Mouse (Mus musculus): ENCODE data around the gene Atrip. TPM values are rescaled to one million over a fixed set of nuclear protein-coding genes. Genes with fewer than 3 reads are reported as not detected.

Atrip gene
- polyA plus RNA-seq (2015; fragmentation: Nextera tagmentation; extraction: Ambion mirVana) = 15.6 and 17.3 TPM in 2 replicates

DNA sequence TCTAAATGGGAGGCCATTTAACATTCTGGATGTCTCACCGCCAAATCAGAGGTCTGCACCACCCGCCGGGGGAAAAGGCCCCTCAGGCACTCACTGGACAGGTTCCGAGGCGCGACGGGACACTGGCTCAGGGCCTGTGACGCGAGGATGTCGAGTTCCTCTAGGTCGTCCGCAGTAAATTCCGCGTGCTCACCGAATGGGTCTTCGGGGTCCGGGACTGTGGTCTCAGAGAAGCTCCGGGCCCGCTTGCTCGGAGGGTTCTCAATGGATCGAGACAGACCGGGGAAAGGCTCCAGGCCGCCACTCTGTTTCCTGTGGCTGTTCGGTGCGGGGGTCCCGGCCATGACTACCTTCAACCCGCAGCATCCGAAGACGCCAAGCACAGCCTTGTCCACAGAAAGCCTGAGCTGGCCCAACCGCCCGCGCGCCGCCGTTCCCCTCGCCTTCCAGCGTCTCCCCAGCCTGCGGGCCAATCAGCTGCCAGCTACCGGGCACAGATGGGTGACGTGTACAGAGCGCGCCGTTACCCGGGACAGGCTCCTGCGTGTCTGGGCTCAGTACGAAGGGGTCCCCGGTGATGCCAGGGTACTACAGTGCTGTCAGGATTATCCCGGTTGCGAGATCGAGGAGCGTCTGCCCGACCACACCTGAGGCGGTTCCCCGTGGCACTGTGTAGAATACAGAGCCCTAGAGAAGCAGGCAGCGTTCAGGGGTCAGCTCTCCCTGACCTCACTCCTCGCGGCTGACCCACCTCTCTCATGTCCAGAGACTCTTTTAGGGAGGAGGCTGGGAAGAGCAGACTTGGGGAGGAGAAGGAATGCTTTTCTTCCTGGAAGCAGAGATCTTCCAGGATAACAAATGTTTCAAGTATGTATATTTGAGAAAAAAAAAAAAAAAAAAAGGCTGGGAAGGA is at the start of gene Atrip:
TSS of gene Atrip (minus strand) at position 464 of the 913 bp plus-strand sequence.
- peaks cover 14% of the 10 kb centered on the region for H3K4me1 ChIP-seq (ENCODE audit: control insufficient read depth, insufficient read depth, low read length)
- peak within 1 kb of the TSS; percentile 96 for H3K9ac ChIP-seq (ENCODE audit: low read length)
- peak; percentile 97 for ATAC-seq (replicated peaks; ENCODE audit: extremely low read depth, insufficient read depth, low FRiP score)
- H3K27ac ChIP-seq (ENCODE audit: low read length) = peak within 1 kb of the TSS; percentile 72
- no peaks in the 10 kb centered on the region for H3K9me3 ChIP-seq (replicated peaks; ENCODE audit: control insufficient read depth, low read length)
- H3K36me3 ChIP-seq (ENCODE audit: control insufficient read depth, insufficient read depth) = peaks cover 33% of the 10 kb centered on the region
- WGBS = under 1% methylated on average over 57 of the region's 57 CpGs
- H3K4me2 ChIP-seq (ENCODE audit: low read depth, low read length) = peak within 1 kb of the TSS; percentile 99
- H3K27me3 ChIP-seq (ENCODE audit: control insufficient read depth, insufficient read depth, low read length) = no peaks in the 10 kb centered on the region
- peak within 1 kb of the TSS; percentile 93 for H3K4me3 ChIP-seq (ENCODE audit: low read length)

- Histone ChIP-seq H3K4me3 (ENCODE audit: low read length) (no peak overlapping the region), H3K27ac (ENCODE audit: low read length) (no peak overlapping the region), H3K9ac (ENCODE audit: low read length) (no peak overlapping the region), H3K27me3 (ENCODE audit: control insufficient read depth, insufficient read depth, low read length) (no peaks in the 10 kb centered on the region), H3K9me3 (replicated peaks; ENCODE audit: control insufficient read depth, low read length) (no peaks in the 10 kb centered on the region), H3K4me1 (ENCODE audit: control insufficient read depth, insufficient read depth, low read length) (peaks cover 4% of the 10 kb centered on the region; the same call in 1 of the 2 replicates), H3K36me3 (ENCODE audit: control insufficient read depth, insufficient read depth) (peaks cover 4% of the 10 kb centered on the region; the same call in 1 of the 2 replicates), H3K4me2 (ENCODE audit: low read depth, low read length) (no peak overlapping the region)
- ATAC-seq (replicated peaks; ENCODE audit: extremely low read depth, insufficient read depth, low FRiP score) = no peak
- 33% methylated on average over 6 of the region's 6 CpGs for WGBS
These were observed 49.3 kb upstream of the Atrip start for GRCm38 (mm10) chr9:109123266-109123665.

DNA sequence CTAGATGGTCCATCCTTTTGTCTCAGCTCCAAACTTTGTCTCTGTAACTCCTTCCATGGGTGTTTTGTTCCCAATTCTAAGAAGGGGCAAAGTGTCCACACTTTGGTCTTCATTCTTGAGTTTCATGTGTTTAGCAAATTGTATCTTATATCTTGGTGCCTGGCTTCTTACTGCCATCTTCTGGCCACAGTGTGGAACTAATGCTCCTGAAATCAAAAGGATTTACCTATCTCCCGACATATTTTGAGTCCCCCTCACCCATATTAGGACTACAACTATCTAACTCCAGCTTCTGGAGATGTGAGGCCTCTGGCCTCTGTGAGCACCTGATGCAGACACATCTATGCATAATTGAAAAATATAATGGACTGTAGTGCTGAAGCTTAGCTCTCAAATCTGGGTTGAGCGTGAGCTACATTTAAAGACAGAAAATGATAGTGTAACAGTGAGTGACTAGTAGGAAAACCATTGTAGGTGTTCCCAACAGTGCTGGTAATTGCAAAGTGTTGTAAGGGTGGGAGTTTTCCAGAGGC is 48.7 kb upstream of the Atrip start:
- Histone ChIP-seq H3K4me3 (ENCODE audit: low read length) (no peak overlapping the region), H3K27ac (ENCODE audit: low read length) (no peak overlapping the region), H3K4me1 (ENCODE audit: control insufficient read depth, insufficient read depth, low read length) (peaks cover 4% of the 10 kb centered on the region; the same call in 1 of the 2 replicates), H3K9ac (ENCODE audit: low read length) (no peak overlapping the region), H3K9me3 (replicated peaks; ENCODE audit: control insufficient read depth, low read length) (no peaks in the 10 kb centered on the region), H3K4me2 (ENCODE audit: low read depth, low read length) (no peak overlapping the region), H3K27me3 (ENCODE audit: control insufficient read depth, insufficient read depth, low read length) (no peaks in the 10 kb centered on the region), H3K36me3 (ENCODE audit: control insufficient read depth, insufficient read depth) (peaks cover 10% of the 10 kb centered on the region; the same call in 1 of the 2 replicates)
- ATAC-seq (replicated peaks; ENCODE audit: extremely low read depth, insufficient read depth, low FRiP score) = no peak
- WGBS = 40% methylated on average over 2 of the region's 2 CpGs

- Histone ChIP-seq H3K36me3 (ENCODE audit: control insufficient read depth, insufficient read depth) (peaks cover 21% of the 10 kb centered on the region), H3K4me3 (ENCODE audit: low read length) (no peak overlapping the region), H3K4me2 (ENCODE audit: low read depth, low read length) (no peak overlapping the region), H3K27ac (ENCODE audit: low read length) (no peak overlapping the region), H3K27me3 (ENCODE audit: control insufficient read depth, insufficient read depth, low read length) (no peaks in the 10 kb centered on the region), H3K9ac (ENCODE audit: low read length) (no peak overlapping the region), H3K9me3 (replicated peaks; ENCODE audit: control insufficient read depth, low read length) (no peaks in the 10 kb centered on the region), H3K4me1 (ENCODE audit: control insufficient read depth, insufficient read depth, low read length) (peaks cover 4% of the 10 kb centered on the region; the same call in 1 of the 2 replicates)
- WGBS = 90% methylated on average over 6 of the region's 6 CpGs
- ATAC-seq (replicated peaks; ENCODE audit: extremely low read depth, insufficient read depth, low FRiP score) = no peak
These were observed 47.0 kb upstream of the Atrip start for GRCm38 (mm10) chr9:109120956-109121355.

- Histone ChIP-seq H3K9me3 (replicated peaks; ENCODE audit: control insufficient read depth, low read length) (no peaks in the 10 kb centered on the region), H3K4me2 (ENCODE audit: low read depth, low read length) (no peak overlapping the region), H3K9ac (ENCODE audit: low read length) (no peak overlapping the region), H3K36me3 (ENCODE audit: control insufficient read depth, insufficient read depth) (peaks cover 33% of the 10 kb centered on the region), H3K27me3 (ENCODE audit: control insufficient read depth, insufficient read depth, low read length) (no peaks in the 10 kb centered on the region), H3K4me3 (ENCODE audit: low read length) (no peak overlapping the region), H3K27ac (ENCODE audit: low read length) (no peak overlapping the region), H3K4me1 (ENCODE audit: control insufficient read depth, insufficient read depth, low read length) (peaks cover 4% of the 10 kb centered on the region; the same call in 1 of the 2 replicates)
- ATAC-seq (replicated peaks; ENCODE audit: extremely low read depth, insufficient read depth, low FRiP score) = no peak
- 76% methylated on average over 9 of the region's 9 CpGs for WGBS
These were observed 45.6 kb upstream of the Atrip start for GRCm38 (mm10) chr9:109119571-109119970.

- Histone ChIP-seq H3K4me1 (ENCODE audit: control insufficient read depth, insufficient read depth, low read length) (peaks cover 4% of the 10 kb centered on the region; the same call in 1 of the 2 replicates), H3K9me3 (replicated peaks; ENCODE audit: control insufficient read depth, low read length) (no peaks in the 10 kb centered on the region), H3K4me2 (ENCODE audit: low read depth, low read length) (no peak overlapping the region), H3K9ac (ENCODE audit: low read length) (no peak overlapping the region), H3K27me3 (ENCODE audit: control insufficient read depth, insufficient read depth, low read length) (no peaks in the 10 kb centered on the region), H3K4me3 (ENCODE audit: low read length) (no peak overlapping the region), H3K36me3 (ENCODE audit: control insufficient read depth, insufficient read depth) (peaks cover 46% of the 10 kb centered on the region), H3K27ac (ENCODE audit: low read length) (no peak overlapping the region)
- WGBS = 81% methylated on average over 4 of the region's 4 CpGs
- ATAC-seq (replicated peaks; ENCODE audit: extremely low read depth, insufficient read depth, low FRiP score) = no peak
These were observed 44.2 kb upstream of the Atrip start for GRCm38 (mm10) chr9:109118106-109118505.

- Histone ChIP-seq H3K4me3 (ENCODE audit: low read length) (no peak overlapping the region), H3K4me2 (ENCODE audit: low read depth, low read length) (no peak overlapping the region), H3K9me3 (replicated peaks; ENCODE audit: control insufficient read depth, low read length) (no peaks in the 10 kb centered on the region), H3K27me3 (ENCODE audit: control insufficient read depth, insufficient read depth, low read length) (no peaks in the 10 kb centered on the region), H3K36me3 (ENCODE audit: control insufficient read depth, insufficient read depth) (peaks cover 64% of the 10 kb centered on the region), H3K27ac (ENCODE audit: low read length) (no peak overlapping the region), H3K4me1 (ENCODE audit: control insufficient read depth, insufficient read depth, low read length) (no peaks in the 10 kb centered on the region), H3K9ac (ENCODE audit: low read length) (no peak overlapping the region)
- no peak for ATAC-seq (replicated peaks; ENCODE audit: extremely low read depth, insufficient read depth, low FRiP score)
- 87% methylated on average over 10 of the region's 10 CpGs for WGBS
These were observed 42.3 kb upstream of the Atrip start for GRCm38 (mm10) chr9:109116205-109116604.

DNA sequence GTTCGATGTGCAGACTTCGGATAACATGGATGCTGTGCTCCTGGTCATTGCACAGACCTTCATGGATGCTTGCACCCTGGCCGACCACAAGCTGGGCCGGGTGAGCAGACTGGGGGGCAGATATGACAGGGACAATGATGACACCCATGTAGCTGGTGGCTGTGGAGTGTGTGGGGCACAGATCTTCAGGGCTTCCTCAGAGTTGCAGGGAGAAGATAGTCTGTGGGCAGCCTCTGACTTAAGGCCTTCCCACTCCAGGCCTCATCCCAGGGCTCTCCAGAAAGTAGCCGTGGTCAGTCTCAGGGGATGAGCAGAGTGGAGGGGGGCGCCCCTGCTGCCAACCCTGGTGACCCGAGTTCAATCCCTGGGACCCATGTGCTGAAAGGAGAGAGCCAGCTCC is 40.9 kb upstream of the Atrip start:
- H3K36me3 ChIP-seq (ENCODE audit: control insufficient read depth, insufficient read depth) = peaks cover 75% of the 10 kb centered on the region
- no peaks in the 10 kb centered on the region for H3K9me3 ChIP-seq (replicated peaks; ENCODE audit: control insufficient read depth, low read length)
- no peaks in the 10 kb centered on the region for H3K27me3 ChIP-seq (ENCODE audit: control insufficient read depth, insufficient read depth, low read length)
- 89% methylated on average over 7 of the region's 7 CpGs for WGBS
- H3K4me3 ChIP-seq (ENCODE audit: low read length) = no peak overlapping the region
- no peak overlapping the region for H3K27ac ChIP-seq (ENCODE audit: low read length)
- no peaks in the 10 kb centered on the region for H3K4me1 ChIP-seq (ENCODE audit: control insufficient read depth, insufficient read depth, low read length)
- ATAC-seq (replicated peaks; ENCODE audit: extremely low read depth, insufficient read depth, low FRiP score) = no peak
- H3K4me2 ChIP-seq (ENCODE audit: low read depth, low read length) = no peak overlapping the region
- no peak overlapping the region for H3K9ac ChIP-seq (ENCODE audit: low read length)

GRCm38 (mm10) chr9:109114276-109114675 is 40.4 kb upstream of the Atrip start:
- Histone ChIP-seq H3K4me3 (ENCODE audit: low read length) (no peak overlapping the region), H3K4me1 (ENCODE audit: control insufficient read depth, insufficient read depth, low read length) (no peaks in the 10 kb centered on the region), H3K27me3 (ENCODE audit: control insufficient read depth, insufficient read depth, low read length) (no peaks in the 10 kb centered on the region), H3K9ac (ENCODE audit: low read length) (no peak overlapping the region), H3K36me3 (ENCODE audit: control insufficient read depth, insufficient read depth) (peaks cover 81% of the 10 kb centered on the region), H3K9me3 (replicated peaks; ENCODE audit: control insufficient read depth, low read length) (no peaks in the 10 kb centered on the region), H3K4me2 (ENCODE audit: low read depth, low read length) (no peak overlapping the region), H3K27ac (ENCODE audit: low read length) (no peak overlapping the region)
- no peak for ATAC-seq (replicated peaks; ENCODE audit: extremely low read depth, insufficient read depth, low FRiP score)
- 92% methylated on average over 11 of the region's 11 CpGs for WGBS

Data from heart, embryonic 16.5 days (tissue).